Mouse (Mus musculus) ovary, postnatal 14 days (tissue): ENCODE data around the gene Fam151b.

ENCODE experiments used
- DNase-seq: peaks from one replicate; pipeline ENCODE4 v3.0.0; 2022; ENCODE audit warnings: low spot score

Fam151b gene

DNA sequence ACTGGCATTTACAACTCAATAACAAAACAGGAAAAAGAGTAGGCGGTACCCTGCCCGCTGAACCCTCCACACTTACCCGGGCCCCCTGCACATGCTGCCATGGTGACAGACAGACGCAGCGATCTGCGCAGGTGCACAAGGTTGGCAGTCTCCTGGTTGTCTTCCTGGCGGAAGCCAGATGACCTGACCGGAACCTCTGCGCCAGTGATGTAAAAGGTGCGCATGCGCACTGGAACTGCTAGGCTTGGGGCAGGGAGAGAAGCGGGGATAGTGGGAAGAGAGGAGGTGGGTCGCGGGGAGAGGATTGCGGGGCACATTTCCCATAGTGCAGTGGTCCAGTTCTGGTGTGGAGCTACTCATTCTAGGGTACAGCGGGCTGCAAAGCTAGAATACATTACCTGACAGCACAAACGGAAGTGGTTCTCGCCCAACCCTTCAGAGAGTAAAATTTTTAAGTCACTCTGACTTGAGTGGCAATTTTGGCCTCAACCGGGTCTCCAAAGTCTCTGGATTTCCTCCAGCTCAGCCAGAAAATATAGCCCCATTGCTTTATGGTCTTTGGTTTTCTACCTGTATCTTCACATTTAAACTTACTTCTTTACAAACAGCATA is at the start of gene Fam151b:
Fam151b (minus strand) TSS at position 164 of the 612 bp plus-strand sequence.
- peak; percentile 78 for DNase-seq

- no peak for DNase-seq
Observed at GRCm38 (mm10) chr13:92532216-92532615, 48.4 kb upstream of the Fam151b start.

- DNase-seq = no peak
Observed at GRCm38 (mm10) chr13:92531237-92531636, 47.4 kb upstream of the Fam151b start.

DNA sequence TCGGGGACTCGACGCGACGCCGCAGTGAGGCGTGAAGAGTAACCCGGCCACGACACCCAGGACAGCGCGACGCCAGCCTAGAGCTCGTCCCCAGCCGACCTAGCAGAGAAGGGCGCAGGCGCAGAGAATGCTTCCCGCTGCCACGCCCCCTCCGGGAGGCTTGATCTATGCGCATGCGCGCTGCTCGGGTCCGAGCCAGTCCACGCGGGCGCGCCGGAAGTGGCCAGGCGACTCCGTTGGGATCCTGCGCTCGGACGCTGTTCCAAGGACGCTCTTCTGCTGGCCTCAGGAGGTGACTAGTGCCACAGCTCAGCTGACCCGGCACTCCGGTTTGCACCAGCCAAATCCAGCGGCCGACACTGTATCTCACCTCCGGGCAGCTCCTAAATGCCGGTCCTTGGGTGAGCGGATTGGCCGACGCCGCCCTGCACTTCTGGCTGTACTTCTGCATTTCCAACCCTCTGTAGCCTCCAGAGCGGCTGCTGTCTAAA is 47.0 kb upstream of the Fam151b start, which contains the start of gene Zfyve16:
Zfyve16 (minus strand) TSS at position 148 of the 491 bp plus-strand sequence.
- DNase-seq = peak; percentile 96

GRCm38 (mm10) chr13:92529828-92530720 is 46.3 kb upstream of the Fam151b start:
- no peak for DNase-seq

GRCm38 (mm10) chr13:92523178-92523813 is 39.5 kb upstream of the Fam151b start:
- DNase-seq = no peak

GRCm38 (mm10) chr13:92504871-92505270 is 21.1 kb upstream of the Fam151b start:
- no peak for DNase-seq

DNA sequence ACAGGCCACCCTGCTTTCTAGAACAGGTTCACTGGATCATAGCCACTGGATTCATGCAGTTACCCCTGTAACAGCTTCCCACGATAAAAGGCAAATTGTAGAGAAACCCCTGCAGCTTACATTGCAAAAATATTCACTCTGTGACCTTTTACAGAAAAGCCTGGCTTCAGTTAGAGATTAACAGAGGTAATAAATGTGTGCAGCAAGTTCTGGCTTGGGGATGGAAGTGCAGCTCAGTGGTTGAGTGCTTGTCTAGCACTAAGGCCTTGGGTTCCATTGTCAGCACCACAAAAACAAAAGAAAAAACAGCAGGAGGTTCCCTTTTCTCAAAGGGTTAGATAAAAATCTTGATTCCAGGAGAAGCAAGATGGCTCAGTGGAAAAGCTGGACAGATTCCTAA is 8.1 kb upstream of the Fam151b start:
- no peak for DNase-seq

DNA sequence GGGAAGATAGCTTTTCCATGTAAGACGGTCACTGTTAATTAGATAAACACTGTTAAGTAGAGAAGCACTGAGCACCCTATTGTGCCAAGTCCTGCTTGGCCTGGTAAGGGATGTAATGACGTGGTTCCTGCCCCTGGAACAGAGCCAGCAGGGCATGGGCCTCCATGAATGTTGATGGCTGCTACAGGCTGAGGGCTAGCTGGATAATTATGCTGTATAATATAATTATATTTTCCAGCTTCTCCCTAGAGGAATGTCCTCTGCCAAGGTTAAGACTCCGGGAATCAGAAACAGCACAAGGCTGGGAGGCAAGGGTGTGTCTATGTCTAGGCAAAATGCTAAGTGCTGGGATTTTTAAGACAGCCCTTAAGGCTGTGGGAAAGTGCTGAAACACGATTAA is 7.0 kb upstream of the Fam151b start:
- no peak for DNase-seq

- DNase-seq = peak; percentile 25
Observed at GRCm38 (mm10) chr13:92483348-92483747, 467 bp downstream of the Fam151b start.

DNA sequence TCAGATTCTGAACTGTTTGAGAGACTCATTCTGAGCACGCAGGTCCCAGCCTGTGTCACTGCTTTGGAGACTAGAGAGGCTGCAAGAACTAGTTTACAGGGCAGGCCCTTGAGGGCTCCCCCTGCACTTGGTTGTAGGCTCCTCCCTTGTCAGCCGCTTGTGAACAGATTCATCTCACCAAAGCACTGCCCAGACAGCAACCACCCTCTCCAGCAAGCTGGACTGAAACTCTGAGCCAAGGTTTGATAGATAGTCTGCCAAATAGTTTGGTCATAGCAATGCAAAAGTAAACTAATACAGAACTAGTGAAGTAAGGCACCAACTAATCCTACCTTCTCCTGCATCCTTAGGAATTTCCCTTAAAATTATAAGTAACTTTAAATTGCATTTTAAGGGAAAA is 13.7 kb downstream of the Fam151b start:
- no peak for DNase-seq

DNA sequence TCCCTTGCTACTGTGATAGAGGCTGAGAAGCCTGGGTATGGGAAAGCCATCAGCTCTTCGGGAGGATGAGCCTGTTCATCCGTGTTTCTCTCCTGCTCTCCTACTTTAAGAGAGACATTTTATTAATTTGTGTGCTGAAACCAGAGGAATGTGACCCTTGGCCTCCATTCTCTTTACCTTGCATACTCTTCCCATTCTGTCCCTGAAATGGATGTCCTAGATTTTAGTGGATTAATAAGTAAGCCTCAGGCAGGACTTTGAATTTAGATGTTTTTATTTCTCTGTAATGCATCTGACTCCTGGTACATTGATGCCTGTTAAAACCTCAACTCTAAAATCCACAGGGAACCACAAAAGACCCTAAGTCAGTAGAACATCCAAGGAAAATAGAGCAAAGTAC is 14.4 kb downstream of the Fam151b start:
- no peak for DNase-seq

DNA sequence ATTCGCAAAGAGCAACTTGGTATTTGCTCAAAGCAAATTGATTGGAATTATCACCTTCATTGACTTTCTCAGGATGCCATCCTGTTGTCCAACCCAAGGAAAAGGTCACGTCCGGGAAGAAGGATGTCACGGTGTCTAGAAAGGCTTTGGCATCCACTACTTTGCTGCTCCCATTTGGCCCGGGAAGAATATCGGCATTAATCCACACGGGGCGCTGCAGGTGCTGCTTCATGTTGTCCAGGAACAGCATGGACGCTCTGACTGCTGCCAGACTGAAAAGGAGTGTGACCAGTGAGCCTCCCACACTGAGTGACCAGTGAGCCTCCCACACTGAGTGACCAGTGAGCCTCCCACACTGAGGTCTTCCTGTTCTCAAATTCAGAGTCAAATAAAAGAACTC is 15.9 kb downstream of the Fam151b start:
- no peak for DNase-seq

- no peak for DNase-seq
Observed at GRCm38 (mm10) chr13:92464698-92465097, 19.1 kb downstream of the Fam151b start.

DNA sequence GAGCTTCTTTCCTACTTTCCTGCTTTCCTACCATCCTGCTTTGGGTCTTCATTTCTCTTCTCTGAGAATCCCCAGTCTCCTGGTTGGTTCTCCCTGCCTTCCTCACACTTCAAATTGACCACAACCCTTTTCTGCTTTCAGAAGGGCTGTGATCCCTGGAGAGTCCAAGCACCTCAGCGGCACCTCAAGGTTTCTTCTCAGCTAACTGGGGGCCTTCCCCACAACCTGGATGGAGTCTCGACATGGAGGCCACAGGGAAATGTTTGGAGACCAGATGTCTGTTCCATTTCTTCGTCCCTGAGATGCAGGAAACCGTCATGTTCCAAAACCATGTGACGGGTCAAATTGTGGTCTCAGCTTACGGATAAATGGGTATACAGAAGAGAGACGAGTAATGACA is 36.9 kb downstream of the Fam151b start:
- DNase-seq = no peak

- DNase-seq = no peak
Observed at GRCm38 (mm10) chr13:92440286-92440685, 43.5 kb downstream of the Fam151b start.

DNA sequence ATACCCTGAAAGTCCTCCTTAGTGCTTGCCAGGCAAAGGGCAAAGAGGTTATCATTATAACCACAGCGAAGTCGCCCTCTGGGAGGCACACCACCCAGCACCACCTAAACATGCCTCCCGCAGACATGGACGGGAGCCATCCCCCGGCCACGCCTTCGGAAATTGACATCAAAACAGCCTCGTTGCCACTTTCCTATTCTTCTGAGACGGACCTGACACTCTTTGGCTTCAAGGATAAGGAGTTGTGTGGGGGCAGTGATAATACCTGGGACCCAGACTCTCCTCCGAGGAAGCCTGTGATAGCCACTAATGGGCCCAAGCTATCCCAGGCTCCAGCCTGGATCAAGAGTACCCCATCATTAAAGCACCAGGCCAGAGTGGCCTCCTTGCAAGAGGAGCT is 45.2 kb downstream of the Fam151b start:
- DNase-seq = no peak

DNA sequence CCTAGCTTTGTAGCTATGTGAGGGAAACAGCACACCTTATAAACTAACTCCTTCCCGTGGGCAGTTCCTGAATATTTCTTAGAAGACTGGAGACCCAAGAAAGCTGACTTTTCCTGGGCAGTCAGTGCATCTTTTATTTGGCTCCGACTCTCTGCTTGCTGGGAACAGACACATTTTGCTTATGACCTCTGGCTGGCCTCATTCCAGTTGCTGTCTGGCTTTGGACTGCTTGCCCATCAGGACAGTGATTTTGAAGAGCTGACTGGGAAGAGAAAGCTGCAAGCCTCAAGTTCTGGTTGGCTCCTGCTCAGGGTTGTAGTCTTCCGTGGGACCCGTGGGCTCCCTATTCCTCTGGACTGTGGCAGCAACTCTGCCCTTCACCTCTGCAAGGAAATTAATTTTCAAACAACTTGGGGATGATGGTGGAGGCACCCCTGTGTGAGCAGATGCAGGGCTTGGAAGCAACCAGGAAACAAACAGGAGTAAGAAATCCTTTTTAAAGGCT is 56.4 kb downstream of the Fam151b start:
- DNase-seq = no peak

DNA sequence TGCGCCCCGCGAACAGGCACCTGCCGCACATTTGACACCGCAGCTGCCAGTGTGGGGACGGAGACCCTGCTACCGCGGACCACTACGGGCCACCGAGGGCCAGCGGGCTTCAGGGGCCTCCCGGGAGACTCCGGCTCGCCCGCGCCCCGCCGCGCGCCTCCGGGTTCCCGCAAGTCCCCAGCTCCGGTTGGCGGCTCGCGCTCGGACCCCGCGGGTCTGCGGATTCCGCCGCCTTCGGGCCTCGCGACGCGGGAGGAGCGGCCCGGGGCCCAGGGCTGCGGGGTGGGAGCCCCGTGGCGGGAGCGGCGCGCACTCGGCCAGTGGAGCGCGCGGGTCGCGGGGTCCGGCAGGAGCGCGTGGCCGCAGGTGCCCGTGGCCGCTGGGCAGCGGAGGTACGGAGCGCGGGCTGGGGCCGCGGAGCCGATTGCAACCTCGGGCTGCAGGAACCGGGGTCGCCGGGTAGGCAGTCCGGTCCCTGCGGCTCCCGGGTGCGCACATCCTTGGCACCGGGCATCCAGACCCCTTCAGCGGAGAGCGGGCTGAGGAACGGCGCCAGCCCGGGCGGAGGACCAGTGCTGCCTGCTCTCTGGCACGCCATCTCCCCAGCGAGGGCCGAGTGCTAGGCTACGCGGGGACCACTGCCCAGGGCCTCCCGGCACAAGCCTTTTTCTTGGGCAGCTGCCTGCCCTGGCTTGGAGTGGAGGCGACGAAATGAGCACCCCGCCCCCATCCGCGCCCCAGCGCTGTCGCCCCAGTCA is 57.3 kb downstream of the Fam151b start:
- no peak for DNase-seq

- no peak for DNase-seq
Observed at GRCm38 (mm10) chr13:92425758-92426264, 58.0 kb downstream of the Fam151b start, which contains the start of gene Ankrd34b. Gene Ankrd34b, plus strand, starts transcription at chr13:92425896.

DNA sequence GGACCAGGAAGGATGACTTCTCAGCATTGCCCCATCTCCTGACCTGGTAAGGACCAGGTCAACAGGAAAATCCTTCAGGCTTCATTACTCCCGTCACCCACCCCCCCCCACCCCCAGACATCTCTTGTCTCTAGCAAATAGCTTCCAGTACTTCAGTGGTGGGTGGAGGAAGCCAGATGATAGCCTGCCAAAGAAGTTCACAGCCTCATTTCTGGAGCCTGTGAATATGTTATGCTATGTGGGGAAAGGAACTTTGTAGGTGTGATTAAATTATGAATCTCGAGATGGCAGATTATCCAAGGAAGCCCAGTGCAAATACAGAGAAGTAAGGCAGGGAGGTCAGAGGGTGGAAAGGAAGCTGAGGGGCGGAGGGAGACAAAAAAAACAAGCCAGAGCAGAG is 60.1 kb downstream of the Fam151b start:
- no peak for DNase-seq
